Mouse (Mus musculus) cerebellum, adult (tissue): ENCODE data around the gene Gm20388.
"Not testable (repeated sequence)": the region's sequence is repeated elsewhere in the genome, so short reads cannot be mapped to it uniquely, and the experiment has no call there.

Experiments
- ATAC-seq: cut with Nextera tagmentation; 2 replicates; pipeline ENCODE4 v1.9.2; 2017; ENCODE audit warnings: mild to moderate bottlenecking, moderate library complexity, mixed read lengths; ENCODE audit not compliant: insufficient number of reproducible peaks, low FRiP score, low TSS enrichment

The Gm20388 gene

GRCm38 (mm10) chr8:120692934-120693333 is 782.3 kb downstream of the Gm20388 start:
- no peak for ATAC-seq

GRCm38 (mm10) chr8:120693861-120694493 is 783.3 kb downstream of the Gm20388 start:
- no peak for ATAC-seq

- no peak for ATAC-seq
Measured at GRCm38 (mm10) chr8:120696401-120697153, 785.9 kb downstream of the Gm20388 start.

- no peak for ATAC-seq
Measured at GRCm38 (mm10) chr8:120697154-120697978, 786.7 kb downstream of the Gm20388 start.

GRCm38 (mm10) chr8:120697979-120698272 is 787.3 kb downstream of the Gm20388 start:
- no peak for ATAC-seq

- no peak for ATAC-seq
Measured at GRCm38 (mm10) chr8:120698426-120698825, 787.8 kb downstream of the Gm20388 start.

GRCm38 (mm10) chr8:120699079-120699478 is 788.4 kb downstream of the Gm20388 start:
- ATAC-seq, result no peak

GRCm38 (mm10) chr8:120699565-120699964 is 788.9 kb downstream of the Gm20388 start:
- ATAC-seq, result no peak

DNA sequence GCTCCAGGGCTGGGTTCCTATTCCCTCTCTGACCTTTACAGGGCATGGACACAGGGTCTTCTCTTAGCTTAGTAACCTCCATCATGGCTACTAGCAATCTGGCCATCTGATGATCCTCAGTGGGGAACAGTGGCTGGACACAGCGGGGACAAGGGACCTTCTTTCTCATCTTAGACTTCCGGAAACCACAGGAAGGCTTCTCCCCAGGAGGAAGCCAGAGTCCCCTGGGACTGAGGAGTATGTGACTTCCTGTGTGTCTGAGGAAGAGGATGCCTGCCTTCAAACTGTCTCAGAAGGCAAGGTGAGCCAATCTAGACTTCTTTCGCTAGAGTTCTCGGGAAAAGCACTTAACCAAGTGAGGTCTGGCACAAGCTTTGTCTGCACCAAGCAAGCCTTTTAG is 789.4 kb downstream of the Gm20388 start:
- ATAC-seq, result no peak

DNA sequence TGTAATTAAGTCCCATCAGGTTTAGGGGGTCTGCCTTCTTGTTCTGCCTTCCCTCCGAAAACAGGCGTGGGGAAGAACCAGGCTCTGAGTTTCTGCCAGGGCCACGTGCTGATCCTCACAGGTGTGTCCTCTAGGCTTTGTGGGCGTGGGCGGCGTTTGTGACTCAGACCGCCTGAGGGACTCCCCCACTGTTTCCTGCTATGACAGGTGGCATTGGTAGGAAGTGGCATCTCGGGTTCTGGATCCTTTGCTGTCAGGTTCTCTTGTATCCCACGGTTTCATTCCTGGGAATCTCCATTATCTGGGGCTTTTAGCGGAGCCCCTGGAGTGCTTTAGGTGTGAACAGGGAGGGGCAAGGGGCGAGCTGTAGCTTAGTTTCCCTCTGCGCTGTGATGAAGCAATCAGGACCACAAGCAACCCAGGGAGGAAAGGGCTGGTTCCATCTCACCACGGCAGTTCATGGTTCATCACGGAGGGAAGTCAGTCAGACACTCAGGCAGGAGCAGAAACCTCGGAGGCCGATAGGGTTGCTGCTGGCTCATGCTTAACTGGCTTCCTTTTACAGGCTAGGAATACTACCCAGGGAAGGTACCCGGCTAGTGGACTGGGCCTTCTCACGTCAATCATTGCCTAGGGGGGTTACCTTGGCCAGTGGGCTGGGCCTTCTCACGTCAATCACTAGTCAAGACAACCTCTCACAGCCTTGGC is 791.3 kb downstream of the Gm20388 start:
- no peak for ATAC-seq

GRCm38 (mm10) chr8:120704203-120704602 is 793.6 kb downstream of the Gm20388 start:
- ATAC-seq, result no peak

DNA sequence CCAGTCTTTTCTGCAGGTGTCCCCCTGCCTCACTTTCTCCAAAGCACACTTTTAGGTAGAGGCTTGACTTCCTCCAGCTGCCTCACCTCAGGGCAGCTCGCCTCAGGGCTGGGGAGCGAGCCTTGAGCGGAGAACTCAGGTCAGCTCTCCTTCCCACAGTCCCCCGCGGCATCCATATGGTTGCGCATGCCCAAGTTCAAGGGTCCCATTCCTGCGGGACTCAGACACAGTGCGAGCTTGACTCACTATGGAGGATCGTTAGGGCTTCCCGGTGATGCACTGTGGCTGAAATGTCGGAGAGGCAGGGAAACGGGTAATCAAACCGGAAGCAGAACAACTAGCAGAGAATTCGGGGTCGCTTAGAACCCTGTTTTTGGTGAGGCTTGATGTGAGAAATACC is 794.5 kb downstream of the Gm20388 start:
- ATAC-seq, result no peak

GRCm38 (mm10) chr8:120706193-120706592 is 795.6 kb downstream of the Gm20388 start:
- no peak for ATAC-seq

DNA sequence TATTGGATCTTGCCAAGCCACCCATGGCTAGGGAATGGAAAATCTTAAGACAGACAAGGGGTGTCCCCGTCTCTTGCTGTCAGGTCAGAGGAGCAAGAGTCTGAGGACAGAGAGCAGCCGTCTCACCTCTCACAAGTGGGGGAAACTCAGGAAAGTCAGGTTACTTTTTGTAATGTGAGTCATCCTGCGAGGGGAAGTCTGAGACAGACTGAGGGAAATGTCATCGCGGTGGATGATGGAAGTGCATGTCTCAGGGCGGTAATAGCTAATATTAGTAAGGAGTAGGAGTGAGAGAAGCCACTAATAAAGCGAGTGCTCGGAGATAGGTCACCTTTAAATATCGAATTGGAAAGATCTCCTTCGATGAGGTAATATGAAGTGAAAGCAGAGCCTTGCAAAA is 798.5 kb downstream of the Gm20388 start:
- no peak for ATAC-seq

- ATAC-seq, result no peak
Measured at GRCm38 (mm10) chr8:120715200-120715599, 804.6 kb downstream of the Gm20388 start.

- no peak for ATAC-seq
Measured at GRCm38 (mm10) chr8:120715996-120716680, 805.5 kb downstream of the Gm20388 start.

DNA sequence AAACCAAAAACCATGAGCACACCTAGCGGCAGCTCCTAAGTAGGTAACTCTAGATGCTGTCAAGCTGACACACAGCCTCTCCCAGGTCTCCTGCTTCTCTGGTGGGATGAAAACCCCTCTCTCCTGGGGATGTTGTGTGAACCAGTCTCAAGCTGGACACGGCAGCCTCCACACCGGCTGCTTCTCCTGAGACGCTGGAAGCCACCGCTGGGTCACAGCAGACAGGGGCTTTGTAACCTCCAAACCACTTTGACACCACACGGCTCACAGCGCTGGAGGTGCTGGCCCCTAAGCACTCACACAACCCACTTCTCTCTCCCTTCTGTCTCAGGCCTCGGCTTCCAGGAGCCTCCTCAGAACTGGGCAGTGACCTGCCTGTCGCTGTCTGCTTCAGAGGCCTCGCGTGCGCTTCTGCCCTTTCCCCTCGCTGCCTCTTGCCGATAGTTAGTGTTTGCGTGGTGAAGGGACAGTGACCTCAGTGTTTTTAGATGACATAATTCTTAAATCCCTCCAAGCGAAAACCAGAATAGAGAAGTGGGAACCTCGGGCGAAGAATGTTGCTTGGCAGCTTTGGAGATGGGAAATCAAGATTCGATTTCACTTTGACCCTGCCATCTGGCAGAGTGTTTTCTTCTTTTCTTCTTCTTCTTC is 809.1 kb downstream of the Gm20388 start:
- ATAC-seq, result no peak

DNA sequence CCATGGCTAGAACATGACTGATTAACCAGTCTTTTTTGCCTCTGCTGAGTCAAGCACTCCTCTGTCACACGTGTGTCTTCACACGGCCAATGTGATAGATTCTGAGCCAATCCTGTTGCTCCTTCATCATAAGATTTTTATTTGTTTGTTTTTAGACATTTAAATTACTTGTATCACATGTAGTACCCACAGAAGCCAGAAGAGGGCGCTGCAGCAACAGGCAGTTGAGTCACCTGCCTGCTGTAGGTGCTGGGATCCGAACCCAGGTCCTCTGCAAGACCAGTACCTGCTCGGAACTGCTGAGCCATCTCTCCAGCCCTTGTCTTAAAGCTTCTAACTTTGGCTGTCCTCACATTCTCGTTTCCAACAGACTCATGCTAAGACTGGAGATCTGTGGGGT is 812.4 kb downstream of the Gm20388 start:
- ATAC-seq, result no peak

- ATAC-seq, result not testable (repeated sequence)
Measured at GRCm38 (mm10) chr8:120724096-120724495, 813.5 kb downstream of the Gm20388 start.
